Mouse (Mus musculus) CD4-positive, CD25-positive, alpha-beta regulatory T cell, adult 2 months (primary cell): ENCODE measurements at regions not wholly inside any gene's neighbourhood (a gene's known extent, or its start where the extent isn't known, plus 50 kb on each side); places are given as distances from the start of the nearest gene placed in this dataset.
A peak's percentile ranks its signal among the peaks of the same experiment; 100 is the strongest.
"Not testable (repeated sequence)": the region's sequence is repeated elsewhere in the genome, so short reads cannot be mapped to it uniquely, and the experiment has no call there.

Experiments used
- DNase-seq: peaks from one replicate; pipeline ENCODE4 v3.0.0-alpha.2; 2012; ENCODE audit warnings: low read depth, low spot score

- DNase-seq: not testable (repeated sequence)
Observed at GRCm38 (mm10) chr10:22460386-22460785, 100.0 kb downstream of the Raet1d start.

- not testable (repeated sequence) for DNase-seq
Observed at GRCm38 (mm10) chr10:22460818-22461479, 100.6 kb downstream of the Raet1d start.

- DNase-seq: not testable (repeated sequence)
Observed at GRCm38 (mm10) chr10:22461480-22462050, 101.2 kb downstream of the Raet1d start.

DNA sequence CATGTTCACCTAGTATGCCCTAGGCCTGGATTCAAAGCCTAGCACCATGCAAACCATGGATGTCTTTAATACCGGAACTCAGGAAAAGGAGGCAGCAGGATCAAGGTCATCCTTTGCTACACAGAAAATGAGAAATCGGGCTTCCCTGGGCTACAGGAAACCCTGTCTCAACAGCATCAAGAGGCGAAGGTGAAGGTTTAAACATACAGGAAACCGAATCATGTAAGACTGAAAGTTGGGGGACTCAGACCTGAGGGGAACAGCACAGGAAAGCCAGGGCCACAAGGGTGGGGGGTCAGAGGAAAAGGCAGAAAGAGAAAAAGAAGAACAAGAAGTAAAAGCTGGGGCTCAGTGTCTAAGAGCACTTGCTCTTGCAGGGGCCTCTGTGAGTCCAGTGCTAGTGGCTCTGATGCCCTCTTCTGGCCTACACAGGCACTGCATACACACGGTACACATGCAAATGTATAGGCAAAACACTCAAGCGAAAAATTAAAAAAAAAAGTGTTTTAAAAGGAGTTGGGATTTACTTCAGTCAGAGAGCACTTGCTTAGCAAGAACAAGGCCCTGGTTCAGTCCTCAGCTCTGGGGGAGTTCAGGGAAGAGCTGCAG lies 111.5 kb downstream of the Raet1d start:
- DNase-seq: not testable (repeated sequence)

GRCm38 (mm10) chr10:22479860-22480259 lies 119.5 kb downstream of the Raet1d start:
- DNase-seq: peak; percentile 61

GRCm38 (mm10) chr10:22487071-22487470 lies 126.7 kb downstream of the Raet1d start:
- DNase-seq: not testable (repeated sequence)

DNA sequence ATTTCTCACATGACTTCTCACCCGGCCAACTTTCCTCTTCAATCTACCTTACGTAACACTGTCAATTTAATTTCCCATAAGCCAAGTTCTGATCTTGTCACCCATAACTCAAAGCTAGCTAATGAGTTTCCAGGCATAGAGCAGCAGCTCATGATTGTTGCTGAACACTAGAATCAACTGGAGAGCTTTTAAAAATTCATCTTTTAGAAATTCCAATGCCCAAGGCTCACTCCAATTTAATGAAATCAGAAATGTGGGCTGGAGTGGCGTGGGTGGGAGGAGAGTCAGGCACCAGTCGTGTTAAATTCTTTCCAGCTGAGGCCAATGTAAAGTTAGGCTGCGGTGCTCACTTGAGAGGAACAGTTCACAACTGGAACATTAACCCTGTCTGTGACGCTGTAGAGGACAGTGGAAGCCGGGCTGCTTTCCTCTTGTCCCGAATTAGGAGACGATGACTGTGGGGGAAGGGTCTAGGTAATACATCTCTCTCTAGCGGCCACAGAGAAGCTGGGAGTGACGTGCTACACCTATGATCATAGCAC lies 131.5 kb downstream of the Raet1d start:
- DNase-seq: not testable (repeated sequence)

GRCm38 (mm10) chr10:22495975-22496496 lies 135.7 kb downstream of the Raet1d start:
- DNase-seq: no peak
